Mouse (Mus musculus) central nervous system, embryonic 11.5 days (tissue): ENCODE data around the gene Bhlha9. TPM values are rescaled to one million over a fixed set of nuclear protein-coding genes. Genes with fewer than 3 reads are reported as not detected.

ENCODE experiments used
- polyA plus RNA-seq: library from polyadenylated mRNA; depleted of rRNA; stranded (reverse); fragments of >200 nt; gene quantifications from 2 replicates; pipeline ENCODE4 v1.2.3, GENCODE M21; 2012; rRNA removed

Bhlha9 gene
- polyA plus RNA-seq = 0.19 and 0.68 TPM in 2 replicates

GRCm38 (mm10) chr11:76671871-76672475 lies at the start of gene Bhlha9:
TSS of gene Bhlha9 (plus strand) at chr11:76672470.

GRCm38 (mm10) chr11:76679508-76679907 lies 7.2 kb downstream of the Bhlha9 start, which contains the start of gene Trarg1:
TSS of gene Trarg1 (plus strand) at chr11:76679808.

Other genes with a start within 250 kb of the Bhlha9 start
- 46.8 and 60.6 TPM in 2 replicates for gene Abr, start 50.2 kb upstream of the Bhlha9 start, polyA plus RNA-seq
- 0.06 TPM in 1 of 2 replicates, not detected in the other for gene Trarg1, start 7.3 kb downstream of the Bhlha9 start, polyA plus RNA-seq
- gene Gosr1, start 91.1 kb downstream of the Bhlha9 start, polyA plus RNA-seq = 19.6 and 22.7 TPM in 2 replicates
- gene Cpd, start 174.5 kb downstream of the Bhlha9 start, polyA plus RNA-seq = 15.3 and 24.6 TPM in 2 replicates
- gene Tmigd1, start 229.7 kb downstream of the Bhlha9 start, polyA plus RNA-seq = 0.05 and 0.07 TPM in 2 replicates